Mouse (Mus musculus) CH12F3 (cell line): ENCODE data around the gene Ism2.

Experiments
- in situ Hi-C: fragments of 300-500 bp; cut with MboI; formaldehyde crosslinking; loops from 2 replicates; pipeline ENCODE4 v1.14.3; 2020; ENCODE audit warnings: low sequenced_read_pairs

The Ism2 gene

GRCm38 (mm10) chr12:87250161-87250560 lies 49.3 kb downstream of the Ism2 start:
- in situ Hi-C loops: no loop called here

GRCm38 (mm10) chr12:87238632-87239031 lies 60.9 kb downstream of the Ism2 start, which contains the start of gene Noxred1:
Noxred1 (minus strand) TSS chr12:87238732.
- in situ Hi-C loops: no loop called here

- in situ Hi-C loops: no loop called here
Measured at GRCm38 (mm10) chr12:87236882-87237483, 62.5 kb downstream of the Ism2 start.

GRCm38 (mm10) chr12:87230379-87230895 lies 69.1 kb downstream of the Ism2 start:
- in situ Hi-C loops: no loop called here

- in situ Hi-C loops: no loop called here
Measured at GRCm38 (mm10) chr12:87229633-87230032, 69.9 kb downstream of the Ism2 start.
